Mouse (Mus musculus): Measurements from ENCODE around the gene Arhgap9. TPM values are rescaled to one million over a fixed set of nuclear protein-coding genes. Genes with fewer than 3 reads are reported as not detected.

Arhgap9 gene
- polyA plus RNA-seq, 1 experiment: 105 TPM

DNA sequence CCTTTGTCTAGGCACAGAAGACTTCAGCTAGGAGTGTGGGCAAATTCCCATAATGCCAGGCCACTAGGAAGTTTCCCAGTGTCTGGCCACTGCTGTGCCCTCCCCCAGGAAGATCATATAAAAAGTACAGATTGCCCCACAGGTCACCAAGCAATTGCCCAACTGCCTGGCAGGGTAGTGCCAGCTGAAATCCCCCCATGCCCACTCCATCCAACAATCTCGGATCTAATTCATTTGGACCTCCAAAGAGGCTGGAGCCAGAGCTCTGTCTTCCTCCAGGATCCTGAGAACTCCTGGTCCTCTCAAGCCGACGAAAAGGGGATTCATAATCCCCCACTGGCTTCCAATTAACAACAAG lies 33.8 kb upstream of the Arhgap9 start:
- no peak for TF ChIP-seq CTCF (IDR thresholded peaks at IDR 0.05; ENCODE audit: borderline replicate concordance, control insufficient read depth, extremely low read depth, insufficient read depth, low read length, poor library complexity)
- no peak for TF ChIP-seq POLR2A (IDR thresholded peaks at IDR 0.05; ENCODE audit: control insufficient read depth, extremely low read depth, insufficient read depth, low read length, poor library complexity)
- no peak for DNase-seq
- peaks cover 30% of the 10 kb centered on the region for H3K36me3 ChIP-seq (ENCODE audit: control insufficient read depth, insufficient read depth, low read length)

DNA sequence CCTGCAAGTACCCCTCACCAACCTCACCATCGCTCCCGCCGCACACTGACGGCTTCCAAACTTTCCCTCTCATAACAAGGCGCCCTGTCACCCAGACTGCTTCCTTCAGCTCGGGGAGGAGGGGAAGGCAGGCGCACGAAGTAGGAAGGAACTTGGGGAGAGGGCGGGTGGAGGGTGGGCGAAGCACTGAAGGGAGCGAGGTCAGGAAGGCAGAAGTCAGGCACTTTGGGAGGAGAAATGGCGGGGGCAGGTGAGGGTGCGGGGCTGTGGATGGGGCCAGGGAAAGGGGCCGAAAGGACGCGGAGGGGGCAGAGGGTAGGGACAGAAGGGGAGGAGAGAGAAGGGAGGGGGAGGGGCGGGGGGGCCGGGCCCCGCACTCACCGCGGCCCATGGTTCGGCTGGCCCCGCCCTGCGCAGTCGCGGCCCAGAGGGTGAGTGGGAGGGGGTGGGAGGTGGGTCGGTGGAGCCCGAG lies 33.4 kb upstream of the Arhgap9 start:
- no peaks in the 10 kb centered on the region for H3K27me3 ChIP-seq (ENCODE audit: control insufficient read depth, insufficient read depth, low read length)
- peak overlapping the region; percentile 54 for H3K27ac ChIP-seq (ENCODE audit: control insufficient read depth, insufficient read depth, low read length)
- peak; percentile 34; the same call in 1 of the 2 replicates for TF ChIP-seq CTCF (IDR thresholded peaks at IDR 0.05; ENCODE audit: borderline replicate concordance, control insufficient read depth, extremely low read depth, insufficient read depth, low read length, poor library complexity)
- no peak for TF ChIP-seq POLR2A (IDR thresholded peaks at IDR 0.05; ENCODE audit: control insufficient read depth, extremely low read depth, insufficient read depth, low read length, poor library complexity)
- WGBS: under 1% methylated on average over 23 of the region's 28 CpGs
- peaks cover 25% of the 10 kb centered on the region for H3K4me1 ChIP-seq (replicated peaks; ENCODE audit: control insufficient read depth, insufficient read depth, low read length)
- DNase-seq: peak; percentile 60
- H3K36me3 ChIP-seq (ENCODE audit: control insufficient read depth, insufficient read depth, low read length): peaks cover 26% of the 10 kb centered on the region
- H3K4me3 ChIP-seq (ENCODE audit: control insufficient read depth, insufficient read depth, low read length): peak overlapping the region; percentile 70

More for the DNA sequence above, 33.8 kb upstream of the Arhgap9 start:
- Histone ChIP-seq H3K27me3 (ENCODE audit: control insufficient read depth, insufficient read depth, low read length) (no peaks in the 10 kb centered on the region), H3K4me1 (replicated peaks; ENCODE audit: control insufficient read depth, insufficient read depth, low read length) (peaks cover 25% of the 10 kb centered on the region), H3K27ac (ENCODE audit: control insufficient read depth, insufficient read depth, low read length) (peak overlapping the region; percentile 54), H3K4me3 (ENCODE audit: control insufficient read depth, insufficient read depth, low read length) (peak overlapping the region; percentile 70)
- 4% methylated on average over 3 of the region's 3 CpGs for WGBS

DNA sequence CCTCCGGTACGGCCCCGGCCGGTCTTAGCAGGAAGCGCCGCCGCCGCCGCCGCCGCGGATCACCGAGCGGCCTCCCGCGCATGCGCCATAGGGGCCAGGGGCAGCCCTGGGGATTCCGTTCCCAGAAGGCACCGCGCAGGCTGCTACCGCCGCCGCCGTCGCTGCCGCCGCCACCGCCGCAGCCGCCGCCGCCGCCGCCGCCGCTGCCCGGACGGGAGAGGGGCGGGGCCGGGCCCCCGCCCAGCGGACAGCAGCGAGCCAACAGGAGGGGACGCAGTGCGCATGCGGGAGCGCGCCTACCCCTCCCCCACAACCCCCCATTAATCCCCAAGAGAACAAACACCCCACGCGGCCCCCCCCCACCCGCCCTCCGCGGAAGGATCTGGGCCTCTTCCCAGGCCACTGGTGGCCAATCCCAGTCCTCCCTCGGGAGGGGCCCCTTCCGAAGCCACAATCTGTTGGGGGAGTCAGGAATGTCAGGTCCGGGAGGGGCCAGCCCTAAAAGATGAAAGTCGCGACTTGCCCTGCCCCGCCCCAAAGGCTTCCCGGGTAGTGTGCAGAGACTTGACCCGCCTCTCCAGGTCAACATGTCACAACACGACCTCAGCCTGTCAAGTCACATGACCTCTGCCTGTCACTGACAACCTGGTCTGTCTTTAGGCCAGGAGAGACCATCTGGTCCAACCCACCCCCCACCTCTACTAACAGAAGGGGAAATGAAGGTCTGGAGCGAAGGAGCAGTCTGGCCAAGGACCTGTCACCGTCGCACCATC lies 32.8 kb upstream of the Arhgap9 start, which contains the start of gene Mbd6:
Gene Mbd6 (minus strand): TSS at position 219 of the 773 bp plus-strand sequence.
- peak; percentile 89 for DNase-seq
- H3K36me3 ChIP-seq (ENCODE audit: control insufficient read depth, insufficient read depth, low read length): peaks cover 25% of the 10 kb centered on the region
- no peaks in the 10 kb centered on the region for H3K27me3 ChIP-seq (ENCODE audit: control insufficient read depth, insufficient read depth, low read length)
- peak within 1 kb of the TSS; percentile 94 for H3K27ac ChIP-seq (ENCODE audit: control insufficient read depth, insufficient read depth, low read length)
- peak within 1 kb of the TSS; percentile 70 for H3K4me3 ChIP-seq (ENCODE audit: control insufficient read depth, insufficient read depth, low read length)
- WGBS: under 1% methylated on average over 59 of the region's 65 CpGs
- TF ChIP-seq CTCF (IDR thresholded peaks at IDR 0.05; ENCODE audit: borderline replicate concordance, control insufficient read depth, extremely low read depth, insufficient read depth, low read length, poor library complexity) (no peak), POLR2A (IDR thresholded peaks at IDR 0.05; ENCODE audit: control insufficient read depth, extremely low read depth, insufficient read depth, low read length, poor library complexity) (peak; percentile 59; the same call in 1 of the 2 replicates)
- peaks cover 25% of the 10 kb centered on the region for H3K4me1 ChIP-seq (replicated peaks; ENCODE audit: control insufficient read depth, insufficient read depth, low read length)

DNA sequence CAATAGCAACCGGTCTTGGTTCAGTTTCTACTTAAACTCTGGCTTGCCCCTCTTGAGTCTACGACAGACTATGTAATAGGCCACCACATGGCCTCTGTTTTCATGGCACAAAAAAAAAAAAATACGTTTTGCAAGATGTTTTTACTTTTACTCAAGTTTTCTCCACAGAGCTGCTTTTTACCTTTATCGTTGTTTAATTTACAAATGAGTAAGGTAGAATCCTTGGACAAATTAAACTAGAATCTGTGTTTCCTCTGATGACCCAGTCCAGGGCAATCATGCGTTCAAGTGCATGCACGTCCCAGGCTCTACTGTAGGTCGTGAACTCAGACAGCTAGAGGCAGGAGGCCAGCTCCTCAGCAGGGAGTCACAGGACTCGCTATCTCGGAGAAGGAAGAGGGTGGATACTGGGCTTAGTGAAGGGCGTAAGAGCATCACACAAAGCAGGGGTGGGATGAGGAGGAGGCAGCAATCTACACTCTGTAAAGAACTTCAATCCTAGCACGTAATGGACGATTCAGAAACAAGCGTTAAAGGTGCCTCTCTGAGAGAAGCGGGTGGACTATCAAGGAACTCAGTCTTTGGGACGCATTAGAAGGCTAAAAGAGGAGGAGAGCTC lies 32.1 kb upstream of the Arhgap9 start:
- Histone ChIP-seq H3K27me3 (ENCODE audit: control insufficient read depth, insufficient read depth, low read length) (no peaks in the 10 kb centered on the region), H3K4me1 (replicated peaks; ENCODE audit: control insufficient read depth, insufficient read depth, low read length) (peaks cover 25% of the 10 kb centered on the region), H3K4me3 (ENCODE audit: control insufficient read depth, insufficient read depth, low read length) (peak overlapping the region; percentile 70), H3K27ac (ENCODE audit: control insufficient read depth, insufficient read depth, low read length) (peak overlapping the region; percentile 94), H3K36me3 (ENCODE audit: control insufficient read depth, insufficient read depth, low read length) (peaks cover 23% of the 10 kb centered on the region)
- TF ChIP-seq CTCF (IDR thresholded peaks at IDR 0.05; ENCODE audit: borderline replicate concordance, control insufficient read depth, extremely low read depth, insufficient read depth, low read length, poor library complexity) (no peak), POLR2A (IDR thresholded peaks at IDR 0.05; ENCODE audit: control insufficient read depth, extremely low read depth, insufficient read depth, low read length, poor library complexity) (no peak)
- peak; percentile 43 for DNase-seq
- 2% methylated on average over 15 of the region's 15 CpGs for WGBS

DNA sequence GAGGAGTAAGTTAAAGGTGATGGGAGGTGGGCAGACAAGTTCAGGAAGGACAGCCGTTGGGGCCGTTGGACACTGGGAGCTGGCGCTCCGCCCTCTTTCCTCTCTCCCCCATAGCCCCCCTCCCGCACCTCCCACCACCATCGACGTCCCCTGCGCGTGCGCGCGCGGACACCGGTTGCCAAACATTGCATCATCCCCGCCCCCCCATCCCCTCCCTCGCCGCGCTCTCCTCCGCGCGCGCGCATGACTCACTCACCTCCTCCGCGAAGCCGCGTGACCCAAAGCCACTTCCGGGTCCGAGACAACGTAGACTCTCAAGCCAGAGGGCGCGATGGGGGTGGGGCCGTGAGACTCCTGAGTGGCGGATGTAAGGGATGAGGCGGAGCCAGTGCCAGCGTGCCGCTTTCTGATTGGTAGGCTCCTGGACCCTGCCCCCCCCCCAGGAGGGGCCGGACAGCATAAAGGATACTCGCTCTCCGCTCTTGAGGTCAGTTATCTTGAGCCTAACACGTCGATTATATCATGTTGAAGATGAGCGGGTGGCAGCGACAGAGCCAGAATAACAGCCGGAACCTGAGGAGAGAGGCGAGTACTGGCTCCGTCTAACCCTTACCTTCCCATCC lies 31.3 kb upstream of the Arhgap9 start:
- Histone ChIP-seq H3K4me1 (replicated peaks; ENCODE audit: control insufficient read depth, insufficient read depth, low read length) (peaks cover 25% of the 10 kb centered on the region), H3K27ac (ENCODE audit: control insufficient read depth, insufficient read depth, low read length) (peak overlapping the region; percentile 94), H3K36me3 (ENCODE audit: control insufficient read depth, insufficient read depth, low read length) (peaks cover 27% of the 10 kb centered on the region), H3K27me3 (ENCODE audit: control insufficient read depth, insufficient read depth, low read length) (no peaks in the 10 kb centered on the region), H3K4me3 (ENCODE audit: control insufficient read depth, insufficient read depth, low read length) (peak overlapping the region; percentile 66)
- WGBS: under 1% methylated on average over 46 of the region's 47 CpGs
- peak; percentile 68; the same call in 1 of the 2 replicates for TF ChIP-seq POLR2A (IDR thresholded peaks at IDR 0.05; ENCODE audit: control insufficient read depth, extremely low read depth, insufficient read depth, low read length, poor library complexity)
- peak; percentile 56; the same call in 1 of the 2 replicates for TF ChIP-seq CTCF (IDR thresholded peaks at IDR 0.05; ENCODE audit: borderline replicate concordance, control insufficient read depth, extremely low read depth, insufficient read depth, low read length, poor library complexity)
- peak; percentile 99 for DNase-seq
